ENCODE assay signal across 23 mouse cellular contexts in the genomic region with DNA sequence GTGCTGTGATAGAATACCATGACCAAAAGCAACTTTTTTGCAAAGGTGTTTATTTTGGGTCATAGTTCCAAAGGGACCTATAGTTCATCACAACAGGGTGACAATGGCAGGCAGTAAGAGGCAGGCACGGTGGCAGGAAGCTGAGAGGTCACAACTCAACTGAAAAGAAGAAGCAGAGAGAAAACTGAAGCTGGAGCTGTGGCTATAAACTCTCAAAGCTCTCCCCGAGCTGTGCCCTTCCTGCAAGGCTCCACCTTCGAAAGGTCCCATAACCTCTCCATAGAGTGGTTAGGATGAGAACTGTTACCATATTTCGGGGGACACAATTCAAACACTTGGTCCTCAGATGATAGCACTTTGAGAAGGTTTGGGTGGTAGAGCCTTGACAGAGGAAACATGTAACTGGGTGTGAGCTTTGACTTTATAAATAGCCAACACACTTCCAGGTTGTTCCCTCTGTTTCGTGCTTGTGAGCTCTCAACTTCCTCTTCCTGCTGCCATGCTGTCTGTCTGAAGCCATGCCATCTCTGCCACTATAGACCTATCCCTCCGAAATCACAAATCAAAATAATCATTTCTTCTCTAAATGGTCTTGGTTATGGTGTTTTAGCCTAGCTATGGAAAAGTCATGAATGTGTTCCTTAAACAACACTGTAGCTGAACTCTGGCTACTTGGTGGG.
A peak's percentile ranks its signal among the peaks of the same experiment; 100 is the strongest.
DNase-seq lines count a peak whose midpoint lies in the region; ATAC-seq and TF ChIP-seq lines count a peak whose summit lies in the region.
"Had no signal": no experiment of that assay in that cellular context is flagged by ENCODE, and none has a peak within 500 bp of the region (broad histone marks: within the 10 kb centered on the region; RNA-seq: fewer than 3 reads in every experiment).

No protein-coding gene starts in this region.

- no peaks in the 10 kb centered on the region for H3K27me3 ChIP-seq in thymus, adult 2 months (ENCODE audit: control insufficient read depth, insufficient read depth, low read length)
- peaks cover 2% of the 10 kb centered on the region; the same call in 1 of the 2 replicates for H3K27me3 ChIP-seq in kidney, embryonic 16.5 days (ENCODE audit: insufficient read depth, low read length)
- H3K27me3 ChIP-seq: embryonic facial prominence, embryonic 12.5 days; embryonic facial prominence, embryonic 15.5 days; hindbrain, embryonic 12.5 days; hindbrain, embryonic 15.5 days had no signal

- H3K36me3 ChIP-seq in macrophage (ENCODE audit: inconsistent target), result no peaks in the 10 kb centered on the region
- H3K36me3 ChIP-seq in thymus, adult 2 months (ENCODE audit: control insufficient read depth, insufficient read depth, low read length), result no peaks in the 10 kb centered on the region
- no peaks in the 10 kb centered on the region for H3K36me3 ChIP-seq in kidney, embryonic 16.5 days (ENCODE audit: insufficient read depth, low read length)
- H3K36me3 ChIP-seq: embryonic facial prominence, embryonic 12.5 days; embryonic facial prominence, embryonic 15.5 days; hindbrain, embryonic 12.5 days; hindbrain, embryonic 15.5 days had no signal

- no peak for TF ChIP-seq CTCF in bone marrow macrophage, adult 2 months (IDR thresholded peaks at IDR 0.05; ENCODE audit: low read depth, low read length)
- TF ChIP-seq CTCF in thymus, adult 2 months (IDR thresholded peaks at IDR 0.05; ENCODE audit: borderline replicate concordance, control insufficient read depth, extremely low read depth, insufficient read depth, low read length, poor library complexity), result no peak

- H3K4me3 ChIP-seq in bone marrow macrophage, adult 2 months (ENCODE audit: insufficient read depth, low read length), result no peak overlapping the region
- no peak overlapping the region for H3K4me3 ChIP-seq in macrophage (ENCODE audit: inconsistent target)
- H3K4me3 ChIP-seq in thymus, adult 2 months (ENCODE audit: control insufficient read depth, insufficient read depth, low read length), result no peak overlapping the region
- no peak overlapping the region for H3K4me3 ChIP-seq in kidney, embryonic 16.5 days (ENCODE audit: low read length)
- H3K4me3 ChIP-seq: embryonic facial prominence, embryonic 12.5 days; embryonic facial prominence, embryonic 15.5 days; hindbrain, embryonic 12.5 days; hindbrain, embryonic 15.5 days had no signal

- 38% methylated on average over 6 of the region's 6 CpGs for WGBS in macrophage (ENCODE audit: missing documents)
- WGBS in thymus, adult 2 months, result 42% methylated on average over 6 of the region's 6 CpGs
- 75% methylated on average over 6 of the region's 6 CpGs for WGBS in kidney, embryonic 16.5 days

- peak; percentile 46; the same call in 1 of the 2 replicates for ATAC-seq in common myeloid progenitor, adult 5-6 weeks (replicated peaks; ENCODE audit: low read depth, poor library complexity, severe bottlenecking)
- peak; percentile 68; the same call in 1 of the 2 replicates for ATAC-seq in monocyte, adult 5-6 weeks (replicated peaks; ENCODE audit: insufficient number of reproducible peaks, low FRiP score, low TSS enrichment, poor library complexity, severe bottlenecking)
- ATAC-seq in kidney, embryonic 16.5 days (ENCODE audit: low FRiP score, low TSS enrichment), result no peak
- ATAC-seq: activated CD4-positive, CD25-positive, alpha-beta regulatory T cell, adult 4 months; CD4-positive, CD25-positive, alpha-beta regulatory T cell, adult 4 months; forebrain, embryonic 14.5 days had no signal

- H3K9ac ChIP-seq in kidney, embryonic 16.5 days (replicated peaks; ENCODE audit: low read length), result no peak overlapping the region
- H3K9ac ChIP-seq: embryonic facial prominence, embryonic 12.5 days; embryonic facial prominence, embryonic 15.5 days; hindbrain, embryonic 12.5 days; hindbrain, embryonic 15.5 days had no signal

- H3K4me1 ChIP-seq in bone marrow macrophage, adult 2 months (ENCODE audit: control insufficient read depth, insufficient read depth, low read length), result peaks cover 23% of the 10 kb centered on the region
- H3K4me1 ChIP-seq in thymus, adult 2 months (replicated peaks; ENCODE audit: control insufficient read depth, insufficient read depth, low read length), result no peaks in the 10 kb centered on the region
- peaks cover 8% of the 10 kb centered on the region for H3K4me1 ChIP-seq in kidney, embryonic 16.5 days (ENCODE audit: insufficient read depth, low read length)
- H3K4me1 ChIP-seq: embryonic facial prominence, embryonic 15.5 days had no signal

- no peak for DNase-seq in left cerebral cortex, adult 9 months (ENCODE audit: low spot score in 2 of 2)
- no peak for DNase-seq in left cerebral cortex, postnatal 4 days
- no peak for DNase-seq in thymus, adult 2 months
- DNase-seq: adrenal gland, adult 8-10 months; adrenal gland, postnatal 25 days; cerebellum, adult 18-20 months; cerebellum, adult 9-10 months; cerebellum, postnatal 14 days; gastrocnemius, postnatal 25 days; heart, postnatal 4 days had no signal

- H3K27ac ChIP-seq in bone marrow macrophage, adult 2 months (ENCODE audit: insufficient read depth, low read depth, low read length), result peak overlapping the region; percentile 57
- peak overlapping the region; percentile 19; the same call in 1 of the 2 replicates for H3K27ac ChIP-seq in macrophage
- H3K27ac ChIP-seq in thymus, adult 2 months (ENCODE audit: control insufficient read depth, insufficient read depth, low read length), result no peak overlapping the region
- no peak overlapping the region for H3K27ac ChIP-seq in kidney, embryonic 16.5 days (ENCODE audit: low read length)
- H3K27ac ChIP-seq: embryonic facial prominence, embryonic 12.5 days; embryonic facial prominence, embryonic 15.5 days; hindbrain, embryonic 12.5 days; hindbrain, embryonic 15.5 days had no signal

- intact Hi-C loops in left cerebral cortex, postnatal 4 days (cut with DNase I), result no loop called here

- H3K9me3 ChIP-seq in kidney, embryonic 16.5 days (ENCODE audit: low read length), result no peaks in the 10 kb centered on the region
- H3K9me3 ChIP-seq: embryonic facial prominence, embryonic 12.5 days; embryonic facial prominence, embryonic 15.5 days; hindbrain, embryonic 12.5 days; hindbrain, embryonic 15.5 days had no signal

- no peak for TF ChIP-seq POLR2A in bone marrow macrophage, adult 2 months (IDR thresholded peaks at IDR 0.05; ENCODE audit: borderline replicate concordance, low read depth, low read length)
- TF ChIP-seq POLR2A in thymus, adult 2 months (IDR thresholded peaks at IDR 0.05; ENCODE audit: control insufficient read depth, extremely low read depth, insufficient read depth, low read length, poor library complexity), result no peak

- no peaks in the 10 kb centered on the region for H3K79me2 ChIP-seq in macrophage (ENCODE audit: inconsistent target)

- H3K4me2 ChIP-seq in kidney, embryonic 16.5 days (replicated peaks; ENCODE audit: low read depth, low read length), result no peak overlapping the region
- H3K4me2 ChIP-seq: embryonic facial prominence, embryonic 12.5 days; embryonic facial prominence, embryonic 15.5 days; heart, embryonic 11.5 days; hindbrain, embryonic 12.5 days; hindbrain, embryonic 15.5 days had no signal

Comparison
In these comparisons a context has a peak if more than half of its experiments do, and no peak if none do; other contexts are left out.
1. H3K27ac ChIP-seq: peak in bone marrow macrophage, adult 2 months (single experiment) and macrophage (single experiment); none in thymus, adult 2 months (single experiment) and kidney, embryonic 16.5 days (single experiment).